Mouse (Mus musculus): ENCODE measurements around the gene Podxl2. TPM values are rescaled to one million over a fixed set of nuclear protein-coding genes. Genes with fewer than 3 reads are reported as not detected.

Podxl2 gene
- polyA plus RNA-seq, 1 experiment from 2014 or later, result 1.1 TPM

DNA sequence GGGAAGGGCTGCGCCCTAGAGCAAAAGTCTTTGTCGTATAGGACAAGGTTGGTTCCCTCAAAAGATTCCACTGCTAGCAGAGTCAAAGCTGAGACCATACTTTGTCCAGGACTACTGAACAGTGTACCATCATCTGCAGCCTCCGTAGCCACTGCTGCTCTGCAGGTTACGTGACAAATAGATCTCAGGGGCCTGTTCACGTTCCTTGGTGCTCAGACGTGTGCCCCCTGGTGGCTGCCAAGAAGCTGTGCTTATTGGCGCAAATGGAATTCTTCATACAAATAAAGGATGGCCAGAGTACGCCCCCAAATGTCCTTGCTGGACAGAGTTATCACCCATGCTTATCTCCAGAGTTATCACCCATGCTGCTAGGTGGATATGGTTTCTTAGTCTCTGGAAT, 43.4 kb downstream of the Podxl2 start:
- WGBS (ENCODE audit: insufficient replicate concordance), result 28% methylated on average over 8 of the region's 8 CpGs
- Histone ChIP-seq H3K27me3 (ENCODE audit: insufficient read depth, low read length) (no peaks in the 10 kb centered on the region), H3K9ac (replicated peaks) (no peak overlapping the region), H3K36me3 (replicated peaks; ENCODE audit: insufficient read depth, low read length) (peaks cover 7% of the 10 kb centered on the region), H3K27ac (ENCODE audit: low read depth) (no peak overlapping the region), H3K4me1 (ENCODE audit: insufficient read depth) (peaks cover 43% of the 10 kb centered on the region), H3K4me2 (ENCODE audit: low read depth, low read length) (no peak overlapping the region), H3K9me3 (ENCODE audit: low read length) (no peaks in the 10 kb centered on the region), H3K4me3 (ENCODE audit: low read depth, low read length) (no peak overlapping the region)
- TF ChIP-seq CTCF (IDR thresholded peaks at IDR 0.05; ENCODE audit: low read depth) (peak; percentile 96), EP300 (IDR thresholded peaks at IDR 0.05; ENCODE audit: low read depth) (no peak)
- ATAC-seq, result peak; percentile 15; the same call in 1 of the 2 replicates
- DNase-seq, result peak; percentile 77

- Histone ChIP-seq H3K36me3 (replicated peaks; ENCODE audit: insufficient read depth, low read length) (no peaks in the 10 kb centered on the region), H3K27ac (ENCODE audit: low read depth) (no peak overlapping the region), H3K4me2 (ENCODE audit: low read depth, low read length) (no peak overlapping the region), H3K27me3 (ENCODE audit: insufficient read depth, low read length) (no peaks in the 10 kb centered on the region), H3K9ac (replicated peaks) (no peak overlapping the region), H3K4me1 (ENCODE audit: insufficient read depth) (peaks cover 35% of the 10 kb centered on the region), H3K9me3 (ENCODE audit: low read length) (no peaks in the 10 kb centered on the region), H3K4me3 (ENCODE audit: low read depth, low read length) (no peak overlapping the region)
- WGBS (ENCODE audit: insufficient replicate concordance), result 76% methylated on average over 6 of the region's 6 CpGs
- TF ChIP-seq EP300 (IDR thresholded peaks at IDR 0.05; ENCODE audit: low read depth) (no peak), CTCF (IDR thresholded peaks at IDR 0.05; ENCODE audit: low read depth) (no peak)
- DNase-seq, result no peak
- ATAC-seq, result no peak
Measured at GRCm38 (mm10) chr6:88830112-88830702, 44.6 kb downstream of the Podxl2 start.

- ATAC-seq (no peak), DNase-seq (no peak)
- Histone ChIP-seq H3K27me3 (ENCODE audit: insufficient read depth, low read length) (no peaks in the 10 kb centered on the region), H3K9ac (replicated peaks) (no peak overlapping the region), H3K4me2 (ENCODE audit: low read depth, low read length) (no peak overlapping the region), H3K4me1 (ENCODE audit: insufficient read depth) (peaks cover 29% of the 10 kb centered on the region), H3K9me3 (ENCODE audit: low read length) (no peaks in the 10 kb centered on the region), H3K36me3 (replicated peaks; ENCODE audit: insufficient read depth, low read length) (no peaks in the 10 kb centered on the region), H3K27ac (ENCODE audit: low read depth) (no peak overlapping the region), H3K4me3 (ENCODE audit: low read depth, low read length) (no peak overlapping the region)
- WGBS (ENCODE audit: insufficient replicate concordance), result 72% methylated on average over 4 of the region's 4 CpGs
- TF ChIP-seq CTCF (IDR thresholded peaks at IDR 0.05; ENCODE audit: low read depth) (no peak), EP300 (IDR thresholded peaks at IDR 0.05; ENCODE audit: low read depth) (no peak)
Measured at GRCm38 (mm10) chr6:88829579-88829978, 45.3 kb downstream of the Podxl2 start.

GRCm38 (mm10) chr6:88828206-88829009, 46.4 kb downstream of the Podxl2 start:
- peak overlapping the region; percentile 34; the same call in 1 of the 2 replicates for H3K27ac ChIP-seq (ENCODE audit: low read depth)
- 61% methylated on average over 15 of the region's 15 CpGs for WGBS (ENCODE audit: insufficient replicate concordance)
- DNase-seq, result no peak
- no peak for ATAC-seq
- no peaks in the 10 kb centered on the region for H3K27me3 ChIP-seq (ENCODE audit: insufficient read depth, low read length)
- H3K4me3 ChIP-seq (ENCODE audit: low read depth, low read length), result no peak overlapping the region
- no peak for TF ChIP-seq CTCF (IDR thresholded peaks at IDR 0.05; ENCODE audit: low read depth)
- no peak for TF ChIP-seq EP300 (IDR thresholded peaks at IDR 0.05; ENCODE audit: low read depth)
- no peak overlapping the region for H3K9ac ChIP-seq (replicated peaks)
- H3K36me3 ChIP-seq (replicated peaks; ENCODE audit: insufficient read depth, low read length), result 0 out of 2 replicates have a peak, but pooled peaks cover under 1% of the 10 kb centered on the region
- no peaks in the 10 kb centered on the region for H3K9me3 ChIP-seq (ENCODE audit: low read length)
- peaks cover 17% of the 10 kb centered on the region for H3K4me1 ChIP-seq (ENCODE audit: insufficient read depth)
- H3K4me2 ChIP-seq (ENCODE audit: low read depth, low read length), result no peak overlapping the region

GRCm38 (mm10) chr6:88827395-88828205, 47.2 kb downstream of the Podxl2 start:
- no peaks in the 10 kb centered on the region for H3K27me3 ChIP-seq (ENCODE audit: insufficient read depth, low read length)
- H3K4me1 ChIP-seq (ENCODE audit: insufficient read depth), result peaks cover 12% of the 10 kb centered on the region
- no peaks in the 10 kb centered on the region for H3K9me3 ChIP-seq (ENCODE audit: low read length)
- 52% methylated on average over 13 of the region's 13 CpGs for WGBS (ENCODE audit: insufficient replicate concordance)
- DNase-seq (no peak), ATAC-seq (peak; percentile 24)
- no peak overlapping the region for H3K4me2 ChIP-seq (ENCODE audit: low read depth, low read length)
- H3K27ac ChIP-seq (ENCODE audit: low read depth), result peak overlapping the region; percentile 34
- peak; percentile 50 for TF ChIP-seq CTCF (IDR thresholded peaks at IDR 0.05; ENCODE audit: low read depth)
- TF ChIP-seq EP300 (IDR thresholded peaks at IDR 0.05; ENCODE audit: low read depth), result no peak
- no peak overlapping the region for H3K4me3 ChIP-seq (ENCODE audit: low read depth, low read length)
- H3K9ac ChIP-seq (replicated peaks), result no peak overlapping the region
- H3K36me3 ChIP-seq (replicated peaks; ENCODE audit: insufficient read depth, low read length), result peaks cover 8% of the 10 kb centered on the region; the same call in 1 of the 2 replicates

- 79% methylated on average over 3 of the region's 3 CpGs for WGBS (ENCODE audit: insufficient replicate concordance)
- no peak for ATAC-seq
- TF ChIP-seq EP300 (IDR thresholded peaks at IDR 0.05; ENCODE audit: low read depth) (no peak), CTCF (IDR thresholded peaks at IDR 0.05; ENCODE audit: low read depth) (no peak)
- Histone ChIP-seq H3K36me3 (replicated peaks; ENCODE audit: insufficient read depth, low read length) (peaks cover 10% of the 10 kb centered on the region; the same call in 1 of the 2 replicates), H3K9ac (replicated peaks) (no peak overlapping the region), H3K27me3 (ENCODE audit: insufficient read depth, low read length) (no peaks in the 10 kb centered on the region), H3K9me3 (ENCODE audit: low read length) (no peaks in the 10 kb centered on the region), H3K4me1 (ENCODE audit: insufficient read depth) (peaks cover 9% of the 10 kb centered on the region), H3K27ac (ENCODE audit: low read depth) (no peak overlapping the region), H3K4me2 (ENCODE audit: low read depth, low read length) (no peak overlapping the region), H3K4me3 (ENCODE audit: low read depth, low read length) (no peak overlapping the region)
- no peak for DNase-seq
Measured at GRCm38 (mm10) chr6:88826965-88827364, 47.9 kb downstream of the Podxl2 start.

All from liver, postnatal 0 days (tissue).